8 mouse cellular contexts compared by ENCODE assay signal in the genomic region with DNA sequence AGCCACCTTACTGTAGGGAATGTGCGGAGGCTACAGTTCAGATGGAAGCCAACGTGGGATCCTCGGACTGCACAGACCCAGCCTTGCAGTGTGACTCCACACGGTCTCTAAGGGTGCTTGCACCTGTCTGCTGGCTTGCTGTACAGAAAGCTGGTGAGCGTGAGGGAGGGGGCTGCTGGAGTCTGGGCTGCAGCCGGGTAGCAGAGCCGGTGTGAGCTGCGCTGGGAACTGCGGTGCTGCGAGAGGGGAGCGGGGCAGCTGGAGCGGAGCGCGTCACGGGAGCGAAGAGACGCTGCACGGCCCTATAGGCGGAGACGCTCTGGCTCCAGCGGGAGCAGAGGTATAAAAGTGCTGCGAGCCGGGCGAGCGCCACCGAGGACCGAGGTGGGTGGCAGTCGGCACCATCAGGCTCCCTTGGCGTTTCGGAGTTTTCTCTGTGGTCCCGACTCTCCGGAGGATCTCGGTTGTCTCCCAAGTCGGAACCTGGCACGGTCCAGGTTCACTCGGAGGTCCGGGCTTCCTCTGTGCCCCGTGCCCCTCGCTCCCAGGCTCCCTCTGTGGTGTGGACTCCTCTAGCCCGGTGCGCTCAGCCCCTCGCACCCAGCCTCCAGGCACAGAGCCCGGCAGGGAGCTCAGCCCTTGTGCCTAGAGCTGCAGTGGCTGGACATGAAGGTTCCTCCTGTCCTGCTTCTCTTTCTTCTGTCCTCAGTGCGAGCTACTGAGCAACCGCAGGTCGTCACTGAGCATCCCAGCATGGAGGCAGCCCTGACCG. TPM values are rescaled to one million over a fixed set of nuclear protein-coding genes. Genes with fewer than 3 reads are reported as not detected.
DNase-seq lines count a peak whose midpoint lies in the region; ATAC-seq lines count a peak whose summit lies in the region.

A gene (plus strand): TSS at position 343 of the 772 bp plus-strand sequence.

- H3K9me3 ChIP-seq in kidney, embryonic 14.5 days (ENCODE audit: control insufficient read depth, low read length) = no peaks in the 10 kb centered on the region
- no peaks in the 10 kb centered on the region for H3K9me3 ChIP-seq in stomach, embryonic 14.5 days (ENCODE audit: control insufficient read depth, low read depth, low read length)

- H3K9ac ChIP-seq in kidney, embryonic 14.5 days (ENCODE audit: low read depth, low read length) = peak within 1 kb of the TSS; percentile 51
- H3K9ac ChIP-seq in stomach, embryonic 14.5 days (replicated peaks; ENCODE audit: low read depth, low read length) = 0 out of 2 replicates have a peak within 1 kb of the TSS, but pooled peaks have one; percentile 15

- peak within 1 kb of the TSS; percentile 43 for H3K4me3 ChIP-seq in kidney, embryonic 14.5 days (ENCODE audit: low read length)
- peak within 1 kb of the TSS; percentile 29 for H3K4me3 ChIP-seq in stomach, embryonic 14.5 days (ENCODE audit: low read depth, low read length)

- H3K27me3 ChIP-seq in kidney, embryonic 14.5 days (ENCODE audit: control insufficient read depth, insufficient read depth, low read length) = peaks cover 29% of the 10 kb centered on the region
- H3K27me3 ChIP-seq in stomach, embryonic 14.5 days (ENCODE audit: control insufficient read depth, insufficient read depth, low read length) = peaks cover 19% of the 10 kb centered on the region

- 0 out of 2 replicates have a peak, but pooled peaks cover 2% of the 10 kb centered on the region for H3K4me1 ChIP-seq in kidney, embryonic 14.5 days (ENCODE audit: control insufficient read depth, insufficient read depth, low read length)
- H3K4me1 ChIP-seq in stomach, embryonic 14.5 days (ENCODE audit: control insufficient read depth, insufficient read depth, low read length) = no peaks in the 10 kb centered on the region

- 2% methylated on average over 47 of the region's 47 CpGs for WGBS in kidney, embryonic 14.5 days
- 2% methylated on average over 47 of the region's 47 CpGs for WGBS in stomach, embryonic 14.5 days

- no peak within 1 kb of the TSS for H3K27ac ChIP-seq in kidney, embryonic 14.5 days (ENCODE audit: low read depth, low read length)
- no peak within 1 kb of the TSS for H3K27ac ChIP-seq in stomach, embryonic 14.5 days (ENCODE audit: low read length)

- no peaks in the 10 kb centered on the region for H3K36me3 ChIP-seq in kidney, embryonic 14.5 days (ENCODE audit: control insufficient read depth, insufficient read depth, low read length)
- no peaks in the 10 kb centered on the region for H3K36me3 ChIP-seq in stomach, embryonic 14.5 days (ENCODE audit: control insufficient read depth, insufficient read depth, low read length)

- ATAC-seq in kidney, embryonic 14.5 days (ENCODE audit: low FRiP score, low TSS enrichment) = peak; percentile 75
- ATAC-seq in megakaryocyte progenitor cell, adult 5-6 weeks (replicated peaks; ENCODE audit: poor library complexity) = peak; percentile 59
- ATAC-seq in stomach, embryonic 14.5 days (ENCODE audit: insufficient number of reproducible peaks, insufficient read depth, low FRiP score, low read depth) = peak; percentile 86

- no peak for DNase-seq in kidney, adult 11 months
- peak; percentile 29 for DNase-seq in adrenal gland, postnatal 25 days
- peak; percentile 23 to 31 for DNase-seq in frontal cortex, postnatal 25 days (ENCODE audit: low spot score in 2 of 2)
- DNase-seq in layer of hippocampus, adult 9-11 months = peak; percentile 33
- no peak for DNase-seq in urinary bladder, postnatal 10 days (ENCODE audit: low spot score)

- H3K4me2 ChIP-seq in kidney, embryonic 14.5 days (replicated peaks; ENCODE audit: low read depth, low read length) = peak within 1 kb of the TSS; percentile 83
- peak within 1 kb of the TSS; percentile 71 for H3K4me2 ChIP-seq in stomach, embryonic 14.5 days (replicated peaks; ENCODE audit: low read depth, low read length)

RNA-seq across cellular contexts. Expression of the gene that starts here (rescaled TPM):
- polyA plus RNA-seq in kidney, embryonic 14.5 days (2014; fragmentation: Nextera tagmentation; extraction: Ambion mirVana) = 0.37 and 0.46 TPM in 2 replicates
- not detected in 2 replicates for total RNA-seq in adrenal gland, postnatal 25 days (2021)
- total RNA-seq in megakaryocyte progenitor cell, adult 5-6 weeks (2015) = not detected in 2 replicates
- not detected in 2 replicates for total RNA-seq in megakaryocyte progenitor cell, adult 5-6 weeks (2017)
- polyA plus RNA-seq in stomach, embryonic 14.5 days (2014; fragmentation: Nextera tagmentation; extraction: Ambion mirVana) = 0.52 and 0.59 TPM in 2 replicates

Comparison
In these comparisons a context has a peak if more than half of its experiments do, and no peak if none do; other contexts are left out.
1. Peak in ATAC-seq, H3K4me3 ChIP-seq, H3K9ac ChIP-seq and H3K4me2 ChIP-seq in kidney, embryonic 14.5 days; RNA of the gene not detected or under 1 TPM.
2. Peak in DNase-seq in adrenal gland, postnatal 25 days; RNA of the gene not detected or under 1 TPM.
3. Peak in ATAC-seq in megakaryocyte progenitor cell, adult 5-6 weeks; RNA of the gene not detected or under 1 TPM.
4. Peak in ATAC-seq, H3K4me3 ChIP-seq, H3K9ac ChIP-seq and H3K4me2 ChIP-seq in stomach, embryonic 14.5 days; RNA of the gene not detected or under 1 TPM.
5. DNase-seq: peak in frontal cortex, postnatal 25 days (2 of 2) and layer of hippocampus, adult 9-11 months (single experiment); none in kidney, adult 11 months (single experiment) and urinary bladder, postnatal 10 days (single experiment).
6. Peak in every context shown above with its lines, with median percentiles within 50 percentile points of each other: ATAC-seq.